Mouse (Mus musculus): ENCODE measurements around the gene Ugt1a9.

Gene Ugt1a9

DNA sequence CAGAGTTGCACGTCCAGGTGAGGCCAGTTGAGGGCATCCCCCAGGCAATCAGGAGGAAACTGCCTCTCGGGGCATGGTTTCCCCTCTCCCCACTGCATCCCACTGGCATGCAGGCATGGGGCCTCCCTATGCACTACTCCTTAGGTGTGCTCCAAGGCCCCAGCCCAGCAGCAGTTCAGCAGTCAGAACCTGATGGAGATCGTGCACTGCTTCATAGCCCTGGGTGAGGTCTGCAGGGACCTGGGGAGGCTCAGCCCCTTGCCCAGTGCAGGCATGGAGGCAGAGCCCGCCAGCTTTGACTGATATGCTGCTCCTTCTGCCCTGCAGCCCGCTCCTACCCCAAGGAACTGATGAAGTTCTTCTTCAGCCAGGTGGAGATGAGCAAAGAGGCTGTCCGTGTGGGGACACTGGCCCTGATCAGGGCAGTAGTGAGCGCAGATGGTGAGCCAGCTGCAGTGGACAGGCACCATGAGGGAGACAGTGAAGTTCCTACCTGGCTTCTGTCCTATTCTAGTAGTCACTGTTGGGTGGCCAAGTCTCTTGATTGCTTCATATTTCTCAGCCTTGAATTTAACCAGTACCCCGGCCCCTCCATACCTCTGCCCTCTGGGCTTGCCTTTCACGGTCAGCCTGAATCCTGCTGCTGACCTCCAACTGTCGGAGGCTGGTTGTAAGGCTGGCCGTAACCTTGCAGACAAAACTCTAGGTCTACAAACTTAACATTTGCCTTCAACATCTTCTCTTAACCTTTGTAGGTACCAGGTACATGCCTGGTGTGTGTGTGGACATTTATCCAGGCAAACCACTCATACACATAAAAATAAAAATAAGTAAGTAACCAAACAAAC is 164.7 kb downstream of the Ugt1a9 start:
- DNase-seq (ENCODE audit: low spot score in 2 of 2): no peak

- DNase-seq (ENCODE audit: low spot score in 2 of 2): no peak
Observed at GRCm38 (mm10) chr1:88235894-88236415, 165.4 kb downstream of the Ugt1a9 start.

GRCm38 (mm10) chr1:88237311-88237710 is 166.7 kb downstream of the Ugt1a9 start:
- DNase-seq (ENCODE audit: low spot score in 2 of 2): no peak

- DNase-seq (ENCODE audit: low spot score in 2 of 2): no peak
Observed at GRCm38 (mm10) chr1:88238771-88239170, 168.2 kb downstream of the Ugt1a9 start.

- no peak for DNase-seq (ENCODE audit: low spot score in 2 of 2)
Observed at GRCm38 (mm10) chr1:88240072-88240471, 169.5 kb downstream of the Ugt1a9 start.

- DNase-seq (ENCODE audit: low spot score in 2 of 2): no peak
Observed at GRCm38 (mm10) chr1:88240579-88240978, 170.0 kb downstream of the Ugt1a9 start.

DNA sequence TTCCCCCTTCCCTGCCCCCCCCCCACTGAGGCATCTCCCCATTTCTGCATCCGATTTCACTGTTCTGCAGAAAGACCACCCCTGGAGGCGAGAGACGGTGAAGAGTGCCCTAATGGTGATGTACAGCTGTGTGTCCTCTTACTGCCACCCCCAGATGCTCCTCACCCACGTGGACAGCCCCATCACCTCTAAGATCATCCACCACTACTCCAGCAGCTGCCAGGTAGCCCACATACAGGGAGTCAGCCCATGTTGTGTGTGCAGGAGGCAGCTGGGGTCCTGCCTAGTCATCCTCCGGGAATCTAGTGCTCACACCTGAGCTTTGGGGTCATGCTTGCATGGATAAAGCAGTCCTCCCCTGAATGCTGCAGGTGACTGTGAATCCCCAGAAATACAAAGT is 173.3 kb downstream of the Ugt1a9 start:
- no peak for DNase-seq (ENCODE audit: low spot score in 2 of 2)

- DNase-seq (ENCODE audit: low spot score in 2 of 2): no peak
Observed at GRCm38 (mm10) chr1:88245881-88246280, 175.3 kb downstream of the Ugt1a9 start.

- no peak for DNase-seq (ENCODE audit: low spot score in 2 of 2)
Observed at GRCm38 (mm10) chr1:88246386-88246785, 175.8 kb downstream of the Ugt1a9 start.

- DNase-seq (ENCODE audit: low spot score in 2 of 2): no peak
Observed at GRCm38 (mm10) chr1:88247660-88248059, 177.1 kb downstream of the Ugt1a9 start.

- no peak for DNase-seq (ENCODE audit: low spot score in 2 of 2)
Observed at GRCm38 (mm10) chr1:88248658-88249057, 178.1 kb downstream of the Ugt1a9 start.

GRCm38 (mm10) chr1:88249596-88249995 is 179.0 kb downstream of the Ugt1a9 start:
- no peak for DNase-seq (ENCODE audit: low spot score in 2 of 2)

DNA sequence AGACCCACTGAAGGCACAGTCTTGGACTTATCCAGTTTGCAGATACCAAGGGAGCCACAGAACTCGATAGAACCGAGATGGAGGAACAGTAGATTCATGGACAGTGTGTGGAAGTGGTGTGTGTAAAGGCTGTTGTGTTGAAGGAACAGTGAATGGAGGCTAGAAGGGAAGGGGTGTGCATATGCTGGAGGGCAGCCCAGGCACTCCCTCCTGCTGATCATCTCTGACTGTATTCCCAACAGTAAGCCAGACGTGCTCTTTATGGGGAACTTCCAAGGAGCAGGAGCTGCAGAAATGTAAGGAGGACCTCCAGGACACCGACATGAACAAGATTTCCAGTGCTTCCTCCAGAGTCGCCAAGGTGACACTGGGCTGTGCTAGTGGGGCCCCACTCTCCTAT is 179.4 kb downstream of the Ugt1a9 start:
- no peak for DNase-seq (ENCODE audit: low spot score in 2 of 2)

DNA sequence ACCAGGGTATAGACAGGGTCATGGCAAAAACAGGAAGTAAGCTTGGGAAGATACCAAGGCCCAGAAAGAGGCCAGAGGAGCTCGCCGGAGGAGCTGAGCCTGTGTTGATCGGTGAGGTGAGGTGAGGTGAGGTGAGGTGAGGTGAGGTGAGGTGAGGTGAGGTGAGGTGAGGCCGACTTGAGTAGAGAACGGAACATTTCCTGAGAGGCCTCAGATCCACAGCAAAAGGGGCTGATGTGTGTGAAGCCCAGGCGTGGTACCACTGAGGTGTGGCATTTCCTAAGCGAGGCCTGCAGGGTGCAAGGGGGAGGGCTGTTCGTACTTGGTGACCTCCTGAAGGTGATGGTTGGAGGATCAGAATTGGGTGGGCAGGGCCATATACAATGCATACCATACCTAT is 182.5 kb downstream of the Ugt1a9 start:
- DNase-seq (ENCODE audit: low spot score in 2 of 2): no peak

DNA sequence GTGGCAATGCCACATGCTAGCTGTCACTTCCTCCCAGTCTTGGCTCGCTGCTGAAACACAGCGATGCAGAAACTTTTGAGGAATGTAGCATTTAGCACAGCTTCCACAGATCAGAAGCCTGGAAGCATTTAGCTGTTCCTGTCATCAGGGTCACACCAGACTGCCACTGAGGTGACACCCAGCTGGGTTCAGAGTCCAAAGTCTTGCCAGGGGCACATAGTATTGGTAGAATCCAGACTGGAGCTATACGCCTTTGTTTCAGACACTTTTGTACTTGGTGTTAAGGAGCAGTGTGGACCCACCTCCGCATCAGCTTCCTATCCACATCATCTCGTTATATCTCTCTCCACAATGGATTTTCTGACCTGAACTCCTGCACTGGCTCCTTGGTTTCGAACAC is 182.9 kb downstream of the Ugt1a9 start:
- no peak for DNase-seq (ENCODE audit: low spot score in 2 of 2)

DNA sequence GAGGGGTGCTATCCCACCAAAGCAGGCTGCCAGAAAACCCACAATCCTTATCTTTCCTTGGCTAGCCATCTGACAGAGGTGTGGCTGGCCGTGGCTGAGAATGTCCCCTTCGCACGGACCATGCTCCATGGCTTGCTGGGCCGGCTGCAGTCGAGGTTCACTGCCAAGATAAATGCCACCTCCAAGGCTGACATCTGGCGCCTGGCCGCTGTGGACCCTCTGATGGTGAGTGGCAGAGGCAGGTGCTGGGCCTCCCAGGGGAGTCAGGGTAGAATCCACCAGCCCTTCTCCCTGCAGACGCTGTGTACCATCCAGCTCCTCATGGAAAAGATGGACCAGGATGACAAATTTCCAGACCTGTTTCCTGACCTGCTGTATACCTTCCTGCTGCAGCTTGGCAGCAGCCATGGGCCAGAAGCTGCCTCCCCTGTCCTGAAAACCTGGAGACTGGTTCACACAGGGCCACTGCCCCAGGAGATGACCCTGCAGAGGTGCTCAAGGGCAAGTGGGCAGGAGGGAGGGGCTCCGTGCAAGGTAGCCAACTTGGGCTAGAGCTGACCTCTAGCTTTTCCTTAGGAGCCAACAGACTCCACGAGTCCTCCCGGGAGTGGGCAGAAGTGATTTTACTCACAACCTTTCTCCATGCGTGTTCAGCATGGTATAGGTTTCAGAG is 184.3 kb downstream of the Ugt1a9 start:
- no peak for DNase-seq (ENCODE audit: low spot score in 2 of 2)

DNA sequence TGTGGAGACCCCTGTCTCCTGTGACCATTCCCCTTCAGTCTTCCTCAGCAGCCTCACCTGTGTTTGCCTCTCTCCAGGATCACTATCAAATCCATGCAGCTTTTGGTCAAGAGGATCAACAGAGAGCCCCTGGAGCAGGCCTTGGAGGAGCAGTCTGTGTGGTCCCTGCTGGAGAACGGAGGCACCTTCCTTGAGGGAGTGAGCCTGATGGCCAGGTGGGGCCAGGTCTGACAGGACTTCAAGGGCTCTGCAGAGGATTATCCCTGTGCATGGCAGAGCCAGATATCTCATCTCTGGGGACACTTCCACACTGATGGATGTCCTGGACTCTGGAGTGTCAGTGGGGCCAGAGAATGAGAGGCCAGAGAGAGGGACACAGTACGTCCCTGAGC is 184.9 kb downstream of the Ugt1a9 start:
- no peak for DNase-seq (ENCODE audit: low spot score in 2 of 2)

DNA sequence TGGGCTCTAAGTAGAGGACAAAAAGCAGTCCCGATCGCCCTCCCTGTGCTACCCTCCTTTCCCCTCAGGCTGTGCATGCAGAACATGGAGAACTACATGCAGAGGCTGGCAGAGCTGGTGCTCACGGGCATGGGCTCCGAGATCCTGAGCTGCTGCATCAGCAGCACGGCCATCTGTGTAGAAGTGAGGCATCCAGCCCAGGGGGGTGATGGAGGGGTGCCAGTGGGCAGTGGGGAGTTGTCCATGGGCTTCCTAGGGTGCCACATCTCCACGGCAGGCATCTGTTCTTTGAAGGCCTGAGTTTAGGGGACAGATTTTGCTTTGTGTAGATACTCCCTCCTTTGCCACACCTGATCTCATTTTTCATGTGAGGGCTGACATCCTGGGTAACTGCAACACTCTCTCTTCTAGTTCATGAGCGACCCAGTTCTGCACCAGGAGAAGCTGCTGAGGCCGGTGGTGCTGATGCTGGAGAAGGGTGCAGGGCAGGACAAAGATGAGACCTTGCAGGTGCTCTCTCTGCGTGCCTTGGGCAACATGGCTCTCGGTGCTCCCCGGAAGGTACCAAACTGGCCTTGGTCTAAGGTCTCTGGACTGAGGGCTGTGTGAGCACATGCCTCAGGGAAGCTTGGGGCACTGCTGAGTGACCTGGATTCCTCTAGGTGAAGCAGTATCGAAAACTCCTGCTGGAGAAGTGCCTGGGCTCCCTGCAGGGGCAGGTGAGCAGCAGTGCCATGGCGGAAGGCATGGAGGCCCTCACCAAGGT is 185.6 kb downstream of the Ugt1a9 start:
- DNase-seq (ENCODE audit: low spot score in 2 of 2): no peak

DNA sequence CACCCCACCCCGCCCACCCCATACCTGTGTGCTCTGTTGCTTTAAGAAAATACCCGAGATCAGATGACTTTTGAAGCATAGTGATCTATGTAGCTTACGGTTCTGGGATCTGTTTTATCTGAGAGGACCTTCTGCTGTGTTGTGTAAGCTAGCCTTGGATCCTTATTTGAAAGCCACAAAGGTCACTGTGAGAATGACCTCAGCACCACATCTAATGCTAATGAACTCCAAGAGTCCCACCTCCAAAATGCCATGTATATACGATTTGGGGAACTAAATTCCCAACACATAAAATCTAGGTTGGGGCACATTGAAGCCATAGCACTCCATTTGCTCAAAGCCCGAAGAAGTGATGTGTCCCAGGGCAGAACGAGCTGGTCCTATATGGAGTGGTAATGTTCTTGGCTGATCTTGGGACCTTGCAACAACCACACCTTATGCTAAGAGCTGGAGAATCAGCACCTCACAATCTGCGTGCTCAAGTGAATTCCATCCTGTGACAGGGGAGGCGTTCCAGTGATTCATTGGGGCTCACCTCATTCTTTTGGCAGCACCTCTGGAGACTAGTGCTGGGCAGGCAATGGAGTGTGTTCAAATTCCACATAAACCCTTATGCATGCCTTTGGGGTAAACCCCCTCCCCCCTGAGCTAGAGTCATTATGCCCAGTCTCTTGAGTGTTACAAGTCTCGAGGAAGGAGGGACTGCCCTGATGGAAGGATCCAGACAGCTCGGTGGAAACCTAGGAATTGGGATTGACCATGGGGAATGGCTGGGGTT is 186.5 kb downstream of the Ugt1a9 start:
- no peak for DNase-seq (ENCODE audit: low spot score in 2 of 2)

DNA sequence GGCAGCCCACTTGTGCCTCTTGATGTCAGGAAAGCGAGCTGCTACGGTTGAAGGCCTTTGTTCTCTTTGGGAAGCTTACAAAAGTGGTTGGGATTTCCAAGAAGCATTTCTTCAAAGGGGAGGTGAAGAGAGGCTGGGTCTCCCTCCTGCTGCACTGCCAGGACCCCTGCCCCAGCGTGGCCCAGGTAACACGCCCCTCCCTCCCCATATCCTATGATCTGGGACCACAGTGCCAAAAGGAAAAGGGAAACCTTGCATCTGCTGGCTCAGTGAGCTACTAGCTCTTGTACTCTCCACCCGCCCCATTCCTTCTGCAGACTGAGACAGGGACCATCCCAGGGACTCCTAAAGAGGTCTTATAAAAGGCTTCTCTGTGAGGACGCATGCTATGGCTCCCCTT is 187.1 kb downstream of the Ugt1a9 start:
- no peak for DNase-seq (ENCODE audit: low spot score in 2 of 2)

GRCm38 (mm10) chr1:88258361-88258760 is 187.8 kb downstream of the Ugt1a9 start:
- DNase-seq (ENCODE audit: low spot score in 2 of 2): no peak
